Mouse (Mus musculus): ENCODE measurements around the gene Lmo4. TPM values are rescaled to one million over a fixed set of nuclear protein-coding genes. Genes with fewer than 3 reads are reported as not detected.

Gene Lmo4
- polyA plus RNA-seq, 1 experiment: 10.3 TPM

DNA sequence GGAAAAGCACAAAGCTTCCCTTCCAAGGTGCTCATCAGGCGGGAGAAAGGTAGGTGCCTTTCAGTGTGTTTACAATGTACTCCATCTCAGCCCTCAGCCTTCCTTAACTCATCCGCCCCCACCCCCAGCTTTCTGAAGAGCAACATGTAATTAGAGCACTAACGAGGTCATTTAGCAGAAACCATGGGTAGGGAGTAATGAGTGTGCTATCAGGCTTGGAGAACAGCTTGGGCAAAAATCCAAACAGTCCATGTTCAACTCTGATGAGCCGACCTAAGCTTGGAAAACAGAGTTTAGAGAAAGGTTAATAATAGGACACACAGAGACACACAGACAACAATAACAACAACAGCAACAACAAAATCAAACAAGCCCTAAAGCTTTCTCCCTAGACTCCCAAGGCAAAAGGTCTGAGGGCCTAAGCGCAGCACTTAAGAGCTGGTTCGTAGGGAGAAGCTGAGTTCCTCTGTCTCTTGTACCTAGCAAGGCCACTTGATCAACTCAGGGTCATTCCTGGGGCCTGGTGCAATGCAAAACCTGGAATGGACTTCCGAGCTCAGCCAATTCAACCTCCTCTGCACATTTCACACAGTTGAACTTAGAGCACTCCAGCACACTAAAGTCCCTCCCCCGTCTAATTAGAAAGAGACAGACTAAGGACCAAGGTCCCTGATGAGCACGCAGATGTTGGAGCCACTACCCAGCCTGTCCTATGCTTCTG, 40.2 kb downstream of the Lmo4 start:
- no peak for TF ChIP-seq CTCF (IDR thresholded peaks at IDR 0.05; ENCODE audit: control insufficient read depth, insufficient read depth, insufficient replicate concordance, low read depth, low read length)
- TF ChIP-seq POLR2A (IDR thresholded peaks at IDR 0.05; ENCODE audit: control insufficient read depth, low read depth, low read length): no peak
- no peaks in the 10 kb centered on the region for H3K36me3 ChIP-seq (ENCODE audit: control insufficient read depth, insufficient read depth, low read length)
- H3K27me3 ChIP-seq (ENCODE audit: control insufficient read depth, insufficient read depth, low read length): no peaks in the 10 kb centered on the region
- peak overlapping the region; percentile 66 for H3K27ac ChIP-seq (ENCODE audit: control insufficient read depth, insufficient read depth, low read depth, low read length)
- H3K4me3 ChIP-seq (ENCODE audit: control insufficient read depth, low read depth, low read length): peak overlapping the region; percentile 11
- peaks cover 8% of the 10 kb centered on the region for H3K4me1 ChIP-seq (ENCODE audit: control insufficient read depth, insufficient read depth, low read length)

DNA sequence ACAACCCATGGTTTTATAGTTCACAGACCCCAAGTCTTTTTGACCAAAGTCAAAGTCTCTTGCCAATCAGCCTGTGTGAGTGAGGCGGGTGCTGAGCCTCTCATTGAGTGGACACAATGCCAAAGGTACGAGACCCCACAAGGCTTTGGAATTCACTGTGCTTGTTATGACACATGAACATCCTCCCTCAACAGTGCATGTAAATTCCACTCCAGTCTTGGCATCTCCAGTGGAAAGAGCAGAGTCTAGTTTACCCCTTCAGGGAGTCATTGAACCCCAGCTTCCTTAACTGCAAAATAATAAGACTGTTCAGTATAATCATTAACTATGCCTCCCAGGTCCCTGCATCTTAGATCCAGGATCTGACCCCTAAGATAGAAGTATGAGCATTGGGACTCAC, 41.3 kb downstream of the Lmo4 start:
- Histone ChIP-seq H3K36me3 (ENCODE audit: control insufficient read depth, insufficient read depth, low read length) (no peaks in the 10 kb centered on the region), H3K27me3 (ENCODE audit: control insufficient read depth, insufficient read depth, low read length) (no peaks in the 10 kb centered on the region), H3K4me3 (ENCODE audit: control insufficient read depth, low read depth, low read length) (no peak overlapping the region), H3K4me1 (ENCODE audit: control insufficient read depth, insufficient read depth, low read length) (peaks cover 8% of the 10 kb centered on the region), H3K27ac (ENCODE audit: control insufficient read depth, insufficient read depth, low read depth, low read length) (no peak overlapping the region)
- TF ChIP-seq CTCF (IDR thresholded peaks at IDR 0.05; ENCODE audit: control insufficient read depth, insufficient read depth, insufficient replicate concordance, low read depth, low read length) (no peak), POLR2A (IDR thresholded peaks at IDR 0.05; ENCODE audit: control insufficient read depth, low read depth, low read length) (no peak)

DNA sequence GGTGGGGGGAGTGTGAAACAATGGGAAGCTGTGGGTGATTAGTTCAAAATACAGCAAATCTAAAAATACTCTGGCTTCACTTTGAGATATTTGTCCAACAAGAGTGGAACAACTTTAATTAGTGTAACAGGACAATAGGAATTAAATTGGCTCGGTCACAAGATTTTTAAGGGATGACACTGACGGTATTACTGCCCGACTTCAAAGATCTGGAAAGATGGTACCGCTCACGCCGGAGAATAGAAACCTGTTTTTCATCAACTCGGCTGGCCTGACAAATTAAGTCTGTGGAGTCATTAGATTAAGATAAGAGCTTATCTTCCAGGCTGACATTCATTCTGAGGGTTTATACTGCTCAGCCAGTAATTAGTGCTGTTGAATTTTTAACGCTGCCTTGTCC, 42.9 kb downstream of the Lmo4 start:
- Histone ChIP-seq H3K4me1 (ENCODE audit: control insufficient read depth, insufficient read depth, low read length) (peaks cover 8% of the 10 kb centered on the region), H3K27ac (ENCODE audit: control insufficient read depth, insufficient read depth, low read depth, low read length) (no peak overlapping the region), H3K4me3 (ENCODE audit: control insufficient read depth, low read depth, low read length) (no peak overlapping the region), H3K27me3 (ENCODE audit: control insufficient read depth, insufficient read depth, low read length) (no peaks in the 10 kb centered on the region), H3K36me3 (ENCODE audit: control insufficient read depth, insufficient read depth, low read length) (no peaks in the 10 kb centered on the region)
- TF ChIP-seq CTCF (IDR thresholded peaks at IDR 0.05; ENCODE audit: control insufficient read depth, insufficient read depth, insufficient replicate concordance, low read depth, low read length) (no peak), POLR2A (IDR thresholded peaks at IDR 0.05; ENCODE audit: control insufficient read depth, low read depth, low read length) (no peak)

DNA sequence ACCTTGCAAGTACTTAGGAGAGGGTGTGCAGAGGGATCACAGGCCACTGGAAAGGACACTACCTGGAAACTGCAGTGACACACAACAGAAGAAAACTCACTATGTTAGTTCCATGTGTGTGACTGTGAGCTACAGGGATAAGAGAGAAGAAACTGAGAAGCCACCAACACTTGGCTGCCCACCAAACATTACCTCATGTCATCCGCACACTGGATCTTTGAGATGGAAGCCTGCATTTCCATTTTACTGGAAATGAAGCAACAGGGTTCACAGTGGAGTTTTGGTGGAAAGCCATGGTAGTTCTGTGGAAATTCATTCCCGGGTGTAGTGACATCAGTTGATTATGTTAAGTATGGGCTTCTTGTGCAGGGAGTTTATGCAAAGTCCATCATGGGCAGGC, 43.8 kb downstream of the Lmo4 start:
- H3K36me3 ChIP-seq (ENCODE audit: control insufficient read depth, insufficient read depth, low read length): no peaks in the 10 kb centered on the region
- no peak overlapping the region for H3K4me3 ChIP-seq (ENCODE audit: control insufficient read depth, low read depth, low read length)
- no peaks in the 10 kb centered on the region for H3K27me3 ChIP-seq (ENCODE audit: control insufficient read depth, insufficient read depth, low read length)
- H3K27ac ChIP-seq (ENCODE audit: control insufficient read depth, insufficient read depth, low read depth, low read length): no peak overlapping the region
- peaks cover 8% of the 10 kb centered on the region for H3K4me1 ChIP-seq (ENCODE audit: control insufficient read depth, insufficient read depth, low read length)
- TF ChIP-seq CTCF (IDR thresholded peaks at IDR 0.05; ENCODE audit: control insufficient read depth, insufficient read depth, insufficient replicate concordance, low read depth, low read length): no peak
- TF ChIP-seq POLR2A (IDR thresholded peaks at IDR 0.05; ENCODE audit: control insufficient read depth, low read depth, low read length): no peak

DNA sequence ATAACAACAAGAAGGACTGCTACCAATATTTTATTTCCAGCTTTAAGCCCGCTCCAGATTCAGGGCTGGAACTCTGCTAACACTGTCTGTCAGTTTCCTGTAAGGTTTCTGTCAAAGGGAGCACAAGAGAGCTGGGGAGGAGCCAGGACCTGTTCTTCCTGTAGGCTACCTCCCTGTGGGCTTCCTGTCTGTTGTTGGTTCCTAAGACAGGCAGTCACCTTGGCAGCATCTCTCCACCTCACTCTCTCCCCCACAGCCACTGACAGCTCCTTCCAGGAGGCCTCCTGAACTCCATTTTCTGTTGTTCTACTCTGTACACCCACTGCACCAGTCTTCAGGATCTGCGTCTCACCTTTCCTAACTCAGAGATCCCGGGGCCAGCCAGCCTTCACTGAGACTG, 49.3 kb downstream of the Lmo4 start:
- H3K27ac ChIP-seq (ENCODE audit: control insufficient read depth, insufficient read depth, low read depth, low read length): no peak overlapping the region
- H3K4me3 ChIP-seq (ENCODE audit: control insufficient read depth, low read depth, low read length): no peak overlapping the region
- H3K4me1 ChIP-seq (ENCODE audit: control insufficient read depth, insufficient read depth, low read length): no peaks in the 10 kb centered on the region
- no peaks in the 10 kb centered on the region for H3K27me3 ChIP-seq (ENCODE audit: control insufficient read depth, insufficient read depth, low read length)
- no peaks in the 10 kb centered on the region for H3K36me3 ChIP-seq (ENCODE audit: control insufficient read depth, insufficient read depth, low read length)
- TF ChIP-seq POLR2A (IDR thresholded peaks at IDR 0.05; ENCODE audit: control insufficient read depth, low read depth, low read length): no peak
- TF ChIP-seq CTCF (IDR thresholded peaks at IDR 0.05; ENCODE audit: control insufficient read depth, insufficient read depth, insufficient replicate concordance, low read depth, low read length): no peak

DNA sequence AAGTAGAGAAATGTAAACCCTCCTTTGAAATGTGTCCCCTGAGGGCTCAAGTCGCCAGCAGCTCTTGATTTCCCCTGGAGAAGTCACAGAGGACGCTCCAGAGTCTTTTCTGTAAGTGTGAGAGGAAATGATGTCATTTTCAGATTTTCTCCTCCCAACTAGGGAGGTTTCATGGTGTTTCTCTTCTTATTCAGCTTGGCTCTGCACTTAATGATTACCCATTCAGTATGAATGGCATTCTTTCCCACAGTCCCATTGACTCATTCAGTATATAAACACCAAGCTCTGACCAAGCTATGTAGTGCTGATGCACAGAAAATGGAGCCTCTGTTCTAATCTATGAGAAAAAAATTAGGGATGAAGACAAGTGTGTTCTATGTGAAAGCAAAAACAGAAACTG, 51.6 kb downstream of the Lmo4 start:
- H3K36me3 ChIP-seq (ENCODE audit: control insufficient read depth, insufficient read depth, low read length): no peaks in the 10 kb centered on the region
- H3K27ac ChIP-seq (ENCODE audit: control insufficient read depth, insufficient read depth, low read depth, low read length): no peak overlapping the region
- no peaks in the 10 kb centered on the region for H3K4me1 ChIP-seq (ENCODE audit: control insufficient read depth, insufficient read depth, low read length)
- H3K27me3 ChIP-seq (ENCODE audit: control insufficient read depth, insufficient read depth, low read length): no peaks in the 10 kb centered on the region
- H3K4me3 ChIP-seq (ENCODE audit: control insufficient read depth, low read depth, low read length): no peak overlapping the region
- TF ChIP-seq POLR2A (IDR thresholded peaks at IDR 0.05; ENCODE audit: control insufficient read depth, low read depth, low read length) (no peak), CTCF (IDR thresholded peaks at IDR 0.05; ENCODE audit: control insufficient read depth, insufficient read depth, insufficient replicate concordance, low read depth, low read length) (no peak)

DNA sequence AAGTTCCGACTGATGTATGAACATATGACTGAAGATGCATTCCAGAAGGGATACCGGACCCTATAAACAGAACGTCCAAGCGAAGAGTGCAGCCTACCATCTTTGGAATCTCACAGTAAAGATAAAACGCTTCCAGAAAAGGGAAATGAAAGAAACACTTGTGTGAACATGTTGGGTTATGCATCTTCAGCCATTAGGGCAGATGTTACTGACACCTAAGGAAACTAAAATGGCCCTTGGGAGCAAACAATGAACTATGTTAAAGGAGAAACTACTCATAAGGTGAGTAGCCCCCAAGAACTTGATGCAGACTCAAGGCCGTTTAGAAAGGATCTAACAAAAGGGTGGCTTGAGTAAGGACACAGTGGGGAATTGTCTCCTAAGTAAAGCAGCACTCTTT, 54.0 kb downstream of the Lmo4 start:
- TF ChIP-seq CTCF (IDR thresholded peaks at IDR 0.05; ENCODE audit: control insufficient read depth, insufficient read depth, insufficient replicate concordance, low read depth, low read length): no peak
- TF ChIP-seq POLR2A (IDR thresholded peaks at IDR 0.05; ENCODE audit: control insufficient read depth, low read depth, low read length): no peak
- no peak overlapping the region for H3K4me3 ChIP-seq (ENCODE audit: control insufficient read depth, low read depth, low read length)
- no peaks in the 10 kb centered on the region for H3K27me3 ChIP-seq (ENCODE audit: control insufficient read depth, insufficient read depth, low read length)
- H3K27ac ChIP-seq (ENCODE audit: control insufficient read depth, insufficient read depth, low read depth, low read length): no peak overlapping the region
- no peaks in the 10 kb centered on the region for H3K4me1 ChIP-seq (ENCODE audit: control insufficient read depth, insufficient read depth, low read length)
- H3K36me3 ChIP-seq (ENCODE audit: control insufficient read depth, insufficient read depth, low read length): no peaks in the 10 kb centered on the region

Measured in testis, adult 2 months (tissue).